Mouse (Mus musculus) adrenal gland, postnatal 25 days (tissue): ENCODE data around the gene D5Ertd579e. TPM values are rescaled to one million over a fixed set of nuclear protein-coding genes. Genes with fewer than 3 reads are reported as not detected.

Experiments
- DNase-seq: peaks from one replicate; pipeline ENCODE4 v3.0.0; 2021; ENCODE audit warnings: mixed read lengths
- long read RNA-seq: library from polyadenylated mRNA; stranded (forward); transcript quantifications from one replicate; pipeline ENCODE4 v2.0.0, GENCODE M21; 2021
- total RNA-seq: library from RNA; stranded (reverse); gene quantifications from 2 replicates; pipeline ENCODE4 v1.2.3, GENCODE M21; 2021

Gene D5Ertd579e
- 63.3 and 73.0 TPM in 2 replicates for total RNA-seq
- long read RNA-seq, full-length matches to known transcripts = 12 of 33 reads
- long read RNA-seq, partial matches to known transcripts = 9 of 33 reads
- long read RNA-seq, other reads (novel, unspliced or antisense) = 12 of 33 reads

GRCm38 (mm10) chr5:36695461-36696231, at the start of gene D5Ertd579e:
Gene D5Ertd579e, minus strand, starts transcription at chr5:36696024.
- peak; percentile 94 for DNase-seq

- peak; percentile 85 for DNase-seq
Observed at GRCm38 (mm10) chr5:36742126-36742848, 46.5 kb upstream of the D5Ertd579e start.

GRCm38 (mm10) chr5:36739829-36740228, 44.0 kb upstream of the D5Ertd579e start:
- peak; percentile 32 for DNase-seq

GRCm38 (mm10) chr5:36738799-36739615, 43.2 kb upstream of the D5Ertd579e start:
- DNase-seq = peak; percentile 38

- no peak for DNase-seq
Observed at GRCm38 (mm10) chr5:36737765-36738164, 41.9 kb upstream of the D5Ertd579e start.

GRCm38 (mm10) chr5:36736009-36736408, 40.2 kb upstream of the D5Ertd579e start:
- peak; percentile 28 for DNase-seq

GRCm38 (mm10) chr5:36735106-36735505, 39.3 kb upstream of the D5Ertd579e start:
- no peak for DNase-seq

- no peak for DNase-seq
Observed at GRCm38 (mm10) chr5:36733405-36733804, 37.6 kb upstream of the D5Ertd579e start.

GRCm38 (mm10) chr5:36731901-36732652, 36.3 kb upstream of the D5Ertd579e start:
- DNase-seq = no peak

- DNase-seq = no peak
Observed at GRCm38 (mm10) chr5:36730689-36731088, 34.9 kb upstream of the D5Ertd579e start.

- no peak for DNase-seq
Observed at GRCm38 (mm10) chr5:36729923-36730322, 34.1 kb upstream of the D5Ertd579e start.

- no peak for DNase-seq
Observed at GRCm38 (mm10) chr5:36729086-36729473, 33.3 kb upstream of the D5Ertd579e start.

- no peak for DNase-seq
Observed at GRCm38 (mm10) chr5:36728403-36729085, 32.7 kb upstream of the D5Ertd579e start.

GRCm38 (mm10) chr5:36727776-36728175, 32.0 kb upstream of the D5Ertd579e start:
- DNase-seq = no peak

- DNase-seq = no peak
Observed at GRCm38 (mm10) chr5:36727136-36727535, 31.3 kb upstream of the D5Ertd579e start.

GRCm38 (mm10) chr5:36726387-36726801, 30.6 kb upstream of the D5Ertd579e start:
- DNase-seq = no peak

- no peak for DNase-seq
Observed at GRCm38 (mm10) chr5:36725861-36726260, 30.0 kb upstream of the D5Ertd579e start.

- DNase-seq = peak; percentile 67
Observed at GRCm38 (mm10) chr5:36724274-36724673, 28.4 kb upstream of the D5Ertd579e start.

GRCm38 (mm10) chr5:36723356-36723755, 27.5 kb upstream of the D5Ertd579e start:
- no peak for DNase-seq

GRCm38 (mm10) chr5:36722415-36722856, 26.6 kb upstream of the D5Ertd579e start:
- peak; percentile 39 for DNase-seq
